In the genomic region with DNA sequence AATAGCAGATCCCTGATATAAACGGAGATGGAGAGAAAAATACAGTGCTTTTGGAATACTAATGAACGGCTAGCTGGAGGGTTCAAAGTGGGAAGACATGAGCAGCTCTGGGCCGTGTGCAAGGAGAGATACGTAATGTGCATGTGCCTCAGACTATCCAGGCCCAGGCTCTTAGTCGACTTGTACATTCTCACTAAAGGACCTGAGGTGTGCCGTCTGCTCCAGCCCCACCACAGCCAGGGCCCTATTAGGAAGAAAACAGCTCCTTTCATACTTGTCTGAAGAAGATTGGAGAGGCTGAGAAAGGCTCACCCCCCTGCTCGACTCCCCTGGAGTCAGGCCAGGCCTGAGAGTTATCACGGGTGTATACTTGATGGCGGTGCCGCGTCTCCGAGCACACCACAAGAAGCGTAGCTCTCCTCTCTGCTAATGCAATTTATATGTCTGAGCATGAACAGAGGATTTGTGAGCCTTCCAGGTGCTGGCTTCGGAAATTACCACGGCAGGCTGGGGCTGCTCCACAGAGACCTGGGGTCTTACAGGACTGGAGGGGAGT, we compare ENCODE assay signal across 18 mouse cellular contexts. TPM values are rescaled to one million over a fixed set of nuclear protein-coding genes. Genes with fewer than 3 reads are reported as not detected.
DNase-seq lines count a peak whose midpoint lies in the region; ATAC-seq and TF ChIP-seq lines count a peak whose summit lies in the region.
"Had no signal": no experiment of that assay in that cellular context is flagged by ENCODE, and none has a peak within 500 bp of the region (broad histone marks: within the 10 kb centered on the region; RNA-seq: fewer than 3 reads in every experiment).

No protein-coding gene starts in this region.

- no peak overlapping the region for H3K4me3 ChIP-seq in forebrain, embryonic 14.5 days (ENCODE audit: low read depth, low read length)
- no peak overlapping the region for H3K4me3 ChIP-seq in forebrain, embryonic 11.5 days (ENCODE audit: low read depth, low read length)
- no peak overlapping the region for H3K4me3 ChIP-seq in intestine, embryonic 14.5 days (ENCODE audit: low read depth, low read length)
- no peak overlapping the region for H3K4me3 ChIP-seq in intestine, postnatal 0 days (ENCODE audit: low read depth, low read length)
- H3K4me3 ChIP-seq in stomach, postnatal 0 days (ENCODE audit: low read depth, low read length) = no peak overlapping the region
- H3K4me3 ChIP-seq: forebrain, embryonic 12.5 days; liver, embryonic 12.5 days; lung, embryonic 15.5 days had no signal

- no peak for TF ChIP-seq EP300 in stomach, postnatal 0 days (optimal IDR thresholded peaks at IDR 0.05)

- DNase-seq in forebrain, embryonic 14.5 days (ENCODE audit: low spot score) = peak; percentile 26
- no peak for DNase-seq in forebrain, embryonic 11.5 days (ENCODE audit: low spot score)
- peak; percentile 67 for DNase-seq in intestine, embryonic 14.5 days (ENCODE audit: low spot score)
- DNase-seq in urinary bladder, postnatal 14 days (ENCODE audit: low spot score) = peak; percentile 10
- no peak for DNase-seq in urinary bladder, adult 2 months (ENCODE audit: low spot score)
- DNase-seq in stomach, postnatal 0 days (ENCODE audit: low spot score) = no peak
- no peak for DNase-seq in layer of hippocampus, adult 9-11 months
- DNase-seq: adrenal gland, postnatal 14 days; cerebellum, adult 8-10 months; gastrocnemius, postnatal 36 days; kidney, adult 18-20 months; kidney, postnatal 10 days; thymus, postnatal 25 days had no signal

- 0 out of 2 replicates have a peak, but pooled peaks cover 4% of the 10 kb centered on the region for H3K4me1 ChIP-seq in forebrain, embryonic 14.5 days (ENCODE audit: control insufficient read depth, insufficient read depth, low read length)
- peaks cover 6% of the 10 kb centered on the region; the same call in 1 of the 2 replicates for H3K4me1 ChIP-seq in forebrain, embryonic 11.5 days (replicated peaks; ENCODE audit: control insufficient read depth, insufficient read depth, low read length)
- peaks cover 14% of the 10 kb centered on the region for H3K4me1 ChIP-seq in intestine, embryonic 14.5 days (replicated peaks; ENCODE audit: control insufficient read depth, insufficient read depth, low read length)
- H3K4me1 ChIP-seq in intestine, postnatal 0 days (replicated peaks; ENCODE audit: control insufficient read depth, insufficient read depth, low read length) = no peaks in the 10 kb centered on the region
- H3K4me1 ChIP-seq in stomach, postnatal 0 days (replicated peaks; ENCODE audit: control insufficient read depth, insufficient read depth) = no peaks in the 10 kb centered on the region; the same call in 1 of the 2 replicates
- H3K4me1 ChIP-seq: liver, embryonic 12.5 days had no signal

- no peak overlapping the region for H3K4me2 ChIP-seq in forebrain, embryonic 14.5 days (ENCODE audit: low read length)
- H3K4me2 ChIP-seq in forebrain, embryonic 11.5 days (ENCODE audit: low read depth, low read length, severe bottlenecking) = no peak overlapping the region
- no peak overlapping the region for H3K4me2 ChIP-seq in intestine, embryonic 14.5 days (ENCODE audit: low read length)
- H3K4me2 ChIP-seq in intestine, postnatal 0 days (replicated peaks; ENCODE audit: low read depth) = no peak overlapping the region
- H3K4me2 ChIP-seq in stomach, postnatal 0 days (replicated peaks; ENCODE audit: low read depth) = no peak overlapping the region
- H3K4me2 ChIP-seq: forebrain, embryonic 12.5 days; liver, embryonic 12.5 days; lung, embryonic 15.5 days had no signal

- TF ChIP-seq CTCF in intestine, postnatal 0 days (IDR thresholded peaks at IDR 0.05; ENCODE audit: low read depth) = no peak
- TF ChIP-seq CTCF in stomach, postnatal 0 days (IDR thresholded peaks at IDR 0.05; ENCODE audit: low read depth) = no peak

- no peak overlapping the region for H3K9ac ChIP-seq in forebrain, embryonic 14.5 days (ENCODE audit: low read length)
- H3K9ac ChIP-seq in forebrain, embryonic 11.5 days (ENCODE audit: low read length) = no peak overlapping the region
- H3K9ac ChIP-seq in intestine, embryonic 14.5 days (ENCODE audit: low read length) = no peak overlapping the region
- H3K9ac ChIP-seq in intestine, postnatal 0 days (ENCODE audit: low read depth, low read length) = no peak overlapping the region
- no peak overlapping the region for H3K9ac ChIP-seq in stomach, postnatal 0 days (ENCODE audit: low read length)
- H3K9ac ChIP-seq: forebrain, embryonic 12.5 days; liver, embryonic 12.5 days; lung, embryonic 15.5 days had no signal

- no peak overlapping the region for H3K27ac ChIP-seq in forebrain, embryonic 14.5 days (ENCODE audit: low read depth, low read length)
- no peak overlapping the region for H3K27ac ChIP-seq in forebrain, embryonic 11.5 days (ENCODE audit: low read depth, low read length)
- H3K27ac ChIP-seq in intestine, embryonic 14.5 days (ENCODE audit: low read depth) = peak overlapping the region; percentile 24; the same call in 1 of the 2 replicates
- H3K27ac ChIP-seq in intestine, postnatal 0 days (ENCODE audit: low read depth, low read length) = no peak overlapping the region
- no peak overlapping the region for H3K27ac ChIP-seq in stomach, postnatal 0 days (replicated peaks)
- H3K27ac ChIP-seq: forebrain, embryonic 12.5 days; liver, embryonic 12.5 days; lung, embryonic 15.5 days had no signal

- H3K27me3 ChIP-seq in forebrain, embryonic 14.5 days (replicated peaks; ENCODE audit: control insufficient read depth, insufficient read depth, low read length) = no peaks in the 10 kb centered on the region
- no peaks in the 10 kb centered on the region for H3K27me3 ChIP-seq in forebrain, embryonic 11.5 days (ENCODE audit: control insufficient read depth, insufficient read depth, low read length)
- H3K27me3 ChIP-seq in intestine, embryonic 14.5 days (replicated peaks; ENCODE audit: control insufficient read depth, insufficient read depth, low read length) = no peaks in the 10 kb centered on the region
- H3K27me3 ChIP-seq in intestine, postnatal 0 days (replicated peaks; ENCODE audit: control insufficient read depth, insufficient read depth, low read length) = no peaks in the 10 kb centered on the region
- no peaks in the 10 kb centered on the region for H3K27me3 ChIP-seq in stomach, postnatal 0 days (ENCODE audit: control insufficient read depth, insufficient read depth, low read length)
- H3K27me3 ChIP-seq: forebrain, embryonic 12.5 days; liver, embryonic 12.5 days; lung, embryonic 15.5 days had no signal

- 72% methylated on average over 15 of the region's 15 CpGs for WGBS in forebrain, embryonic 14.5 days
- WGBS in forebrain, embryonic 11.5 days = 81% methylated on average over 15 of the region's 15 CpGs
- WGBS in intestine, embryonic 14.5 days = 29% methylated on average over 15 of the region's 15 CpGs
- WGBS in intestine, postnatal 0 days = 71% methylated on average over 15 of the region's 15 CpGs
- 50% methylated on average over 15 of the region's 15 CpGs for WGBS in stomach, postnatal 0 days

- H3K9me3 ChIP-seq in forebrain, embryonic 14.5 days (replicated peaks; ENCODE audit: control insufficient read depth, low read length) = no peaks in the 10 kb centered on the region
- no peaks in the 10 kb centered on the region for H3K9me3 ChIP-seq in forebrain, embryonic 11.5 days (ENCODE audit: control insufficient read depth, low read length)
- H3K9me3 ChIP-seq in intestine, embryonic 14.5 days (ENCODE audit: control insufficient read depth, low read length) = no peaks in the 10 kb centered on the region
- H3K9me3 ChIP-seq in intestine, postnatal 0 days (ENCODE audit: control insufficient read depth) = no peaks in the 10 kb centered on the region
- H3K9me3 ChIP-seq in stomach, postnatal 0 days (ENCODE audit: control insufficient read depth, low read length) = no peaks in the 10 kb centered on the region
- H3K9me3 ChIP-seq: forebrain, embryonic 12.5 days; liver, embryonic 12.5 days; lung, embryonic 15.5 days had no signal

- no peak for ATAC-seq in forebrain, embryonic 14.5 days
- no peak for ATAC-seq in forebrain, embryonic 11.5 days (replicated peaks; ENCODE audit: low FRiP score)
- ATAC-seq in intestine, embryonic 14.5 days (replicated peaks; ENCODE audit: low FRiP score, low TSS enrichment, low read depth) = no peak; the same call in 1 of the 2 replicates
- no peak for ATAC-seq in intestine, postnatal 0 days
- 0 out of 2 replicates have a peak, but pooled peaks have one; percentile 21 for ATAC-seq in stomach, postnatal 0 days (ENCODE audit: low FRiP score, low TSS enrichment)
- ATAC-seq: hindbrain, embryonic 16.5 days; liver, embryonic 12.5 days had no signal

- no peaks in the 10 kb centered on the region for H3K36me3 ChIP-seq in forebrain, embryonic 14.5 days (ENCODE audit: control insufficient read depth, insufficient read depth, low read length)
- no peaks in the 10 kb centered on the region for H3K36me3 ChIP-seq in forebrain, embryonic 11.5 days (ENCODE audit: control insufficient read depth, insufficient read depth, low read length)
- no peaks in the 10 kb centered on the region for H3K36me3 ChIP-seq in intestine, embryonic 14.5 days (ENCODE audit: control insufficient read depth, insufficient read depth, low read length)
- H3K36me3 ChIP-seq in intestine, postnatal 0 days (ENCODE audit: control insufficient read depth, insufficient read depth) = no peaks in the 10 kb centered on the region
- no peaks in the 10 kb centered on the region for H3K36me3 ChIP-seq in stomach, postnatal 0 days (ENCODE audit: control insufficient read depth, insufficient read depth, low read length)
- H3K36me3 ChIP-seq: forebrain, embryonic 12.5 days; liver, embryonic 12.5 days; lung, embryonic 15.5 days had no signal

RNA-seq across cellular contexts. Expression of a gene that starts 42.4 kb away (rescaled TPM):
- 14.1 and 14.5 TPM in 2 replicates for polyA plus RNA-seq in forebrain, embryonic 14.5 days (2014; fragmentation: Nextera tagmentation; extraction: Ambion mirVana)
- polyA plus RNA-seq in forebrain, embryonic 11.5 days (2014; fragmentation: Nextera tagmentation; extraction: Ambion mirVana) = 8.2 and 9.7 TPM in 2 replicates
- 5.3 and 7.3 TPM in 2 replicates for polyA plus RNA-seq in intestine, embryonic 14.5 days (2014; fragmentation: Nextera tagmentation; extraction: Ambion mirVana)
- 7.2 and 7.5 TPM in 2 replicates for polyA plus RNA-seq in intestine, postnatal 0 days (2015; fragmentation: Nextera tagmentation; extraction: Ambion mirVana)
- polyA plus RNA-seq in urinary bladder, adult 2 months (2012; rRNA removed) = 29.4 and 40.4 TPM in 2 replicates
- polyA plus RNA-seq in stomach, postnatal 0 days (2015; fragmentation: Nextera tagmentation; extraction: Ambion mirVana) = 5.5 and 6.9 TPM in 2 replicates

Comparison
In these comparisons a context has a peak if more than half of its experiments do, and no peak if none do; other contexts are left out.
1. DNase-seq: peak in forebrain, embryonic 14.5 days (single experiment), intestine, embryonic 14.5 days (single experiment) and urinary bladder, postnatal 14 days (single experiment); none in forebrain, embryonic 11.5 days (single experiment), urinary bladder, adult 2 months (single experiment), stomach, postnatal 0 days (single experiment) and layer of hippocampus, adult 9-11 months (single experiment).